Mouse (Mus musculus) gastrocnemius, adult 8-10 months (tissue): Measurements from ENCODE around the gene Sorbs2. TPM values are rescaled to one million over a fixed set of nuclear protein-coding genes. Genes with fewer than 3 reads are reported as not detected.

Experiments
- DNase-seq, 2 experiments: peaks; one replicate each; pipeline ENCODE4 v3.0.0; 2022; ENCODE audit warnings: low spot score in 2 of 2
- total RNA-seq, 4 experiments: library from RNA; stranded (reverse); gene quantifications; 2 replicates each; pipeline ENCODE4 v1.2.4; 2022

Sorbs2 gene
- total RNA-seq, 4 experiments from 2014 or later: 60.0 to 116 (median 75.8) TPM

DNA sequence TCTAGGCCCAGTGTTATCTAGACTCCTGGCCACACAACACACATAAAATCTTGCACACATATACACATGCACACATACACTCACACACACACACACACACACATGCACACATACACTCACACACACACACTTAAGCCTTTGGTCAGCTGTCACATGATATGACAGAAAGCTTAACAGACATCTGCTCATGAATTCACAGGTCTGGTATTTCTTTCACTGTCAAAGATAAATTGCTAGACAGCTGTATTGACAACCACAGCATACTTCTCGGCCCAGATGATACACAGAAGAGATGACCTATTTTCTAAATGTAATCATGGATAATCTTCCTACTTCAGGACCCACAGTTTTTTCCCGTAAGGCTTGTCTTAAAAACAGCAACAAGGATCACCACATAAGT is 326.3 kb downstream of the Sorbs2 start:
- DNase-seq: no peak

DNA sequence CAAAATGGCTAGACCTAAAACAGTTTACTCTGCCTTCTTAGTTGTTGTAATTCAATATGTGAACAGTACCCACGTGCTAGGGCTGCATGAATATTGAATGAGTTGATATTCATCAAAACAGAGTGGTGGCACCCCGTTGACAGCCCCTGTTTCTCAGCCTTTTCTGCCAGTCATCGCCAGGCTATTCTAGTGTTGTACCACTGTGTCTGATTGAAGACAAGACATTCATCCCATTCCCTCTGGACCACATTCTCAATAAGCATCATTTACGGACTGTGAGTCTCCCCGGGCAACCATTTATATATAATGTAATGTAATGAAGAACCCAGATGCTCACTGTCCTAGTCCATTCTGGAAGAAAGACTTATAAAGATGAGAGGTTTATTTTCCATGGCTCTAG is 335.7 kb downstream of the Sorbs2 start:
- no peak for DNase-seq

DNA sequence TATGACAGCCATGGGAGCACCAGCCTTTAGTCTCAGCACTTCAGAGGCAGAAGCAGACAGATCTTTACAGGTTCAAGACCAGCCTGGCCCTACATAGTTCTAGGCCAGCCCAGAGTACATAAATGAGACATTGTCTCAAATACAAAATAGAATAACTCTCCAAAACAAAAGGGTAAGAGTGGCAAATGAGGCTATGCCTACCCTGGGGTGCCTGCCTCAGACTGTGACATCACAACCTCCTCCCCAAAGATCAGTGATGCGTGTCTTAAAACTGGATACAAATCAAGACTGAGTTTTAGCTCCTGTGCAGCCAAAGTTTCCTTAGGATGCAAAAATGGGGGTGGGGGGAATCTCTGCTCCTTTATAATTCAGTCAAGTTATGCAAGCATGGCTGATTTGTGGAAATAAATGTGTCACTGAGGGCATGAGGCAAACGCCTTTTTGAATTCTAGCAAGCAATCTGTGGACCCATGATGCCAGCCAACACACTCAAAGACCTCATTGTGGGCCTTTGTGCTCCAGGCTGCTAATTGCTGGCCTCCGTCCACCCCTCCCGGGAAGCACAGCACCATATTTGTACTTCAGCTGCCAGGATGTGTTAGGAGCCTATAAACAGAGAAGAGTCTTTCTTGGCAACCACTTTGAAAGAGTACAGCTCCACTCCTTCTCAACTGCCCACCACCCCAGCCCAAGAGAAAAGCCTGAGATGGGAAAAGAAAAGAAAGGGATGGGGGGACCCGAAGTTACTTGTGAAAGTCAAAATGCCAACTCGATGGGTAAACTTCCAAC is 336.7 kb downstream of the Sorbs2 start:
- DNase-seq: no peak

DNA sequence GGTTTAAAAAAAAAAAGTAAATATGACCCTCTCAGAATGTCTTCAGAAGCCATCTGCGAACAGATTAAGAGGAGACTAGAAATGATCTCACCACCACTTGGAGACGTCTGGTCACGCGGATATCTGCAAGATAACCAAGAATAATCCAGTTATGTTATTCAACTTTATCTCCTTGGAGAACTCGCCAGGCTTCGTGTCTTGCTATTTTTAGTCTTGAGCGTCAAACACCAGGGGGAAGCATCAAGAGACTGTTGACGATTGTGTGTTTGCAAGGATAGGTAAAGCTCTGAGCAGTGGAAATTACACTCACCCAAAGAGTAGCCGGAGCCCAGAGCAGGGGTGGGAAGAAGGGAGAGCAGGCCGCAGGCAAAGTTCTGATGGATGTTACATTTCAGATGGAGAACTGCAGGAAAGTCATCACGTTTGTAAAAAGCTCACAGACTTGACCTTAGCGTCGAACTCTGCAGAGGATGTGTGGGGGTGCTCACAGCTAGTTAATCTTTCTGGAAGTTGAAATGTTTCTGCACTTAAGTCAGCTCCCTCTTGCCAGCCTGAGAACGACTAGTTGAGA is 337.4 kb downstream of the Sorbs2 start:
- peak in 1 of 2 experiments; percentile 18 for DNase-seq

DNA sequence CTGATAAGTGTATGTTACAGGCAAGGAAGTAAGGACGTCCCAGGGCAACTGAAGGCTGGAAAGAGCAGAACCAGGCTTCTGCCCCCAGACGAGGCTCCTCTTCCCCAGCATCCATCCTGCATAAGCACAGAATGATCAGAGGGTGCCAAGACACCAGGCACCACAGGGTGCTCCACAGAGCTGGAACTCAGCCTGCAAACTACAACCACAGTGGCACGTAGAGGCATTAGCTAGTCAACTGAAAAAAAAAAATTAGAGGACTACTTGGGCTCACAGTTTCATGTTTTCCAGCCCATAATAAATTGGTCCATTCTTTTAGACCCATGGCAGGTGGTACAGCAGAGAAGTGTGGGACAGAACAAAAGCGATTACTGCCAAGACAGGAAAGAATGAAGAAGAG is 338.3 kb downstream of the Sorbs2 start:
- DNase-seq: no peak

- DNase-seq: no peak
Observed at GRCm38 (mm10) chr8:45855118-45855517, 347.5 kb downstream of the Sorbs2 start.

DNA sequence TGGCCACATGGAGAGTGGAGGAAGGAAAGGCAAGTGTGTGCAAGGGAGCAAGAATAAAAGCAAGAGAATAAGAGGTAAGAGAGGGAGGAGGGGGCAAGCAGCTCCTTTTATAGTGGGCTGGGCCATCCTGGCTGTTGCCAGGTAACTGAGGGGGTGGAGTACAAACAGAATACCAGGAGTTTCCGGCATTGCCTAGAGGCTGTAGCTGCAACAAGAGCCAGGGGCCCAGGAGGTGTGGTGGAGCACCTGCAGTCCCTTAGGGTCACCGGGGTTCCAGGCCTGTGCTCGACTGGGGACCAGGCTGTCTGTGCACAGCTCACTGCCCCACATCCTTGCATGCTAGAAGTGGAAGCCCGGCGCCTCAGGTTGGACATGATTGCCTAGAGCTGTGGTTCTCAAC is 350.1 kb downstream of the Sorbs2 start:
- DNase-seq: no peak

GRCm38 (mm10) chr8:45858391-45858790 is 350.8 kb downstream of the Sorbs2 start:
- DNase-seq: no peak

- peak; percentile 12 to 27 for DNase-seq
Observed at GRCm38 (mm10) chr8:45871587-45871986, 364.0 kb downstream of the Sorbs2 start.

- DNase-seq: peak; percentile 51 to 72
Observed at GRCm38 (mm10) chr8:45872077-45872476, 364.5 kb downstream of the Sorbs2 start.

- peak; percentile 57 to 74 for DNase-seq
Observed at GRCm38 (mm10) chr8:45874945-45875626, 367.5 kb downstream of the Sorbs2 start.

- no peak for DNase-seq
Observed at GRCm38 (mm10) chr8:45876397-45876796, 368.8 kb downstream of the Sorbs2 start.

Other genes with a start within 250 kb of the Sorbs2 start
- gene F11, start 245.8 kb upstream of the Sorbs2 start, total RNA-seq: not detected
- gene Klkb1, start 212.9 kb upstream of the Sorbs2 start, total RNA-seq: under 1 TPM in 1 of 4 experiments, not detected in 3; 0.05 TPM
- not detected for gene Gm45753, start 199.3 kb upstream of the Sorbs2 start, total RNA-seq
- gene Cyp4v3, start 174.6 kb upstream of the Sorbs2 start, total RNA-seq: 1 to 10 TPM in 2 of 4 experiments, under 1 TPM in 2; 0.44 to 1.2 (median 0.85) TPM
- 1 to 10 TPM; 1.3 to 2.0 (median 1.6) TPM for gene Fam149a, start 125.5 kb upstream of the Sorbs2 start, total RNA-seq
- 1 to 10 TPM in 2 of 4 experiments, under 1 TPM in 2; 0.68 to 1.3 (median 0.91) TPM for gene Tlr3, start 96.7 kb upstream of the Sorbs2 start, total RNA-seq